Mouse (Mus musculus) retina, embryonic 14.5 days (tissue): Measurements from ENCODE around the gene Adamts5.

Experiments
- DNase-seq: peaks from one replicate; pipeline ENCODE4 v3.0.0-alpha.2; 2015; ENCODE audit warnings: low spot score

Gene Adamts5

GRCm38 (mm10) chr16:85901581-85901910, at the start of gene Adamts5:
Adamts5 (minus strand) TSS chr16:85901828.
- peak; percentile 38 for DNase-seq

GRCm38 (mm10) chr16:85950356-85950755, 48.7 kb upstream of the Adamts5 start:
- no peak for DNase-seq

GRCm38 (mm10) chr16:85926004-85926403, 24.4 kb upstream of the Adamts5 start:
- DNase-seq = no peak

GRCm38 (mm10) chr16:85922454-85922853, 20.8 kb upstream of the Adamts5 start:
- no peak for DNase-seq

GRCm38 (mm10) chr16:85920122-85920521, 18.5 kb upstream of the Adamts5 start:
- no peak for DNase-seq

GRCm38 (mm10) chr16:85900702-85901580, 687 bp downstream of the Adamts5 start:
- peak; percentile 68 for DNase-seq

- DNase-seq = peak; percentile 63
Measured at GRCm38 (mm10) chr16:85899790-85900587, 1.6 kb downstream of the Adamts5 start.

- peak; percentile 47 for DNase-seq
Measured at GRCm38 (mm10) chr16:85899301-85899721, 2.3 kb downstream of the Adamts5 start.

GRCm38 (mm10) chr16:85898816-85899215, 2.8 kb downstream of the Adamts5 start:
- no peak for DNase-seq

GRCm38 (mm10) chr16:85898391-85898790, 3.2 kb downstream of the Adamts5 start:
- no peak for DNase-seq

- DNase-seq = no peak
Measured at GRCm38 (mm10) chr16:85897854-85898253, 3.8 kb downstream of the Adamts5 start.

- DNase-seq = no peak
Measured at GRCm38 (mm10) chr16:85895948-85896347, 5.7 kb downstream of the Adamts5 start.

- peak; percentile 60 for DNase-seq
Measured at GRCm38 (mm10) chr16:85889778-85890177, 11.8 kb downstream of the Adamts5 start.

GRCm38 (mm10) chr16:85887289-85888051, 14.2 kb downstream of the Adamts5 start:
- DNase-seq = peak; percentile 80

- DNase-seq = no peak
Measured at GRCm38 (mm10) chr16:85879075-85879474, 22.6 kb downstream of the Adamts5 start.

GRCm38 (mm10) chr16:85874141-85874540, 27.5 kb downstream of the Adamts5 start:
- no peak for DNase-seq

GRCm38 (mm10) chr16:85871971-85872370, 29.7 kb downstream of the Adamts5 start:
- DNase-seq = no peak

- DNase-seq = no peak
Measured at GRCm38 (mm10) chr16:85871248-85871647, 30.4 kb downstream of the Adamts5 start.

- no peak for DNase-seq
Measured at GRCm38 (mm10) chr16:85864691-85865389, 36.8 kb downstream of the Adamts5 start.

GRCm38 (mm10) chr16:85854505-85854904, 47.1 kb downstream of the Adamts5 start:
- no peak for DNase-seq

- DNase-seq = no peak
Measured at GRCm38 (mm10) chr16:85827066-85827465, 74.6 kb downstream of the Adamts5 start.
